Mouse (Mus musculus) lung, adult 2 months (tissue): Measurements from ENCODE around the gene Defb22. TPM values are rescaled to one million over a fixed set of nuclear protein-coding genes. Genes with fewer than 3 reads are reported as not detected.
A peak's percentile ranks its signal among the peaks of the same experiment; 100 is the strongest.

ENCODE experiments used
- DNase-seq: peaks from one replicate; pipeline ENCODE4 v3.0.0; 2022
- H3K4me1 ChIP-seq: fragments of 200-500 bp; 2 replicates; pipeline ENCODE4 v1.6.1; 2011; ENCODE audit warnings: low read length; ENCODE audit not compliant: control insufficient read depth, insufficient read depth
- H3K4me3 ChIP-seq: fragments of 200-500 bp; replicated peaks from 2 replicates; pipeline ENCODE3; 2011; ENCODE audit warnings: low read depth, mild to moderate bottlenecking, control low read depth, low read length; ENCODE audit errors: extremely low read depth
- CTCF ChIP-seq: fragments of 200-500 bp; IDR thresholded peaks from 2 replicates; pipeline ENCODE4 v1.5.1; 2011; ENCODE audit warnings: mild to moderate bottlenecking, low read length, control low read depth; ENCODE audit not compliant: insufficient read depth
- POLR2A ChIP-seq: fragments of 200-500 bp; IDR thresholded peaks from 2 replicates; pipeline ENCODE4 v1.6.1; 2011; ENCODE audit warnings: low read depth, mild to moderate bottlenecking, control low read depth, low read length, borderline replicate concordance; ENCODE audit errors: extremely low read depth
- WGBS: fragments of 180-500 bp; shearing (Covaris S2); methylation state at CpG from one replicate; pipeline ENCODE4 v1.1.7; 2018; 5-methylcytosine and 5-hydroxymethylcytosine counted together
- polyA plus RNA-seq: library from polyadenylated mRNA; depleted of rRNA; stranded (reverse); fragments of >200 nt; gene quantifications from 2 replicates; pipeline ENCODE4 v1.2.3, GENCODE M21; 2012; rRNA removed

Defb22 gene
- polyA plus RNA-seq, 1 experiment, result not detected

GRCm38 (mm10) chr2:152446642-152447041 is 43.3 kb downstream of the Defb22 start:
- DNase-seq, result no peak
- 50% methylated on average over 2 of the region's 2 CpGs for WGBS
- Histone ChIP-seq H3K4me3 (no peak overlapping the region), H3K4me1 (no peaks in the 10 kb centered on the region)
- TF ChIP-seq POLR2A (no peak), CTCF (no peak)

- Histone ChIP-seq H3K4me3 (no peak overlapping the region), H3K4me1 (no peaks in the 10 kb centered on the region)
- WGBS, result 82% methylated on average over 8 of the region's 8 CpGs
- TF ChIP-seq POLR2A (no peak), CTCF (no peak)
- DNase-seq, result no peak
These were observed 46.7 kb downstream of the Defb22 start for GRCm38 (mm10) chr2:152443281-152443680.

GRCm38 (mm10) chr2:152442322-152442721 is 47.6 kb downstream of the Defb22 start:
- Histone ChIP-seq H3K4me1 (peaks cover 2% of the 10 kb centered on the region; the same call in 1 of the 2 replicates), H3K4me3 (no peak overlapping the region)
- WGBS, result 81% methylated on average over 4 of the region's 4 CpGs
- TF ChIP-seq POLR2A, result no peak
- no peak for TF ChIP-seq CTCF
- DNase-seq, result no peak

- DNase-seq, result no peak
- WGBS, result 86% methylated on average over 2 of the region's 2 CpGs
- Histone ChIP-seq H3K4me1 (peaks cover 3% of the 10 kb centered on the region; the same call in 1 of the 2 replicates), H3K4me3 (no peak overlapping the region)
- no peak for TF ChIP-seq CTCF
- no peak for TF ChIP-seq POLR2A
These were observed 50.1 kb downstream of the Defb22 start for GRCm38 (mm10) chr2:152439833-152440232.

GRCm38 (mm10) chr2:152438963-152439362 is 51.0 kb downstream of the Defb22 start:
- DNase-seq, result no peak
- Histone ChIP-seq H3K4me1 (peaks cover 3% of the 10 kb centered on the region; the same call in 1 of the 2 replicates), H3K4me3 (no peak overlapping the region)
- TF ChIP-seq POLR2A (no peak), CTCF (no peak)
- WGBS, result 73% methylated on average over 1 of the region's 1 CpGs

- peak; percentile 76 for TF ChIP-seq CTCF
- TF ChIP-seq POLR2A, result no peak
- Histone ChIP-seq H3K4me3 (peak overlapping the region; percentile 53), H3K4me1 (peaks cover 3% of the 10 kb centered on the region; the same call in 1 of the 2 replicates)
- peak; percentile 86 for DNase-seq
- WGBS, result 5% methylated on average over 23 of the region's 23 CpGs
These were observed 52.7 kb downstream of the Defb22 start for GRCm38 (mm10) chr2:152436983-152437860.

GRCm38 (mm10) chr2:152436405-152436901 is 53.5 kb downstream of the Defb22 start:
- DNase-seq, result no peak
- Histone ChIP-seq H3K4me3 (no peak overlapping the region), H3K4me1 (peaks cover 3% of the 10 kb centered on the region; the same call in 1 of the 2 replicates)
- TF ChIP-seq POLR2A (no peak), CTCF (no peak)
- 86% methylated on average over 7 of the region's 7 CpGs for WGBS

Other genes with a start within 250 kb of the Defb22 start
- gene Tbc1d20, start 196.3 kb downstream of the Defb22 start, polyA plus RNA-seq, result 54.3 and 73.4 TPM in 2 replicates
- 268 and 356 TPM in 2 replicates for gene Rbck1, start 157.5 kb downstream of the Defb22 start, polyA plus RNA-seq
- 6.1 and 6.9 TPM in 2 replicates for gene Trib3, start 146.1 kb downstream of the Defb22 start, polyA plus RNA-seq
- 0.17 TPM in 1 of 2 replicates, not detected in the other for gene Nrsn2, start 113.5 kb downstream of the Defb22 start, polyA plus RNA-seq
- 5.6 and 5.8 TPM in 2 replicates for gene Sox12, start 92.1 kb downstream of the Defb22 start, polyA plus RNA-seq
- 5.1 and 5.8 TPM in 2 replicates for gene Zcchc3, start 75.1 kb downstream of the Defb22 start, polyA plus RNA-seq
- 8.1 and 8.5 TPM in 2 replicates for gene 6820408C15Rik, start 74.6 kb downstream of the Defb22 start, polyA plus RNA-seq
- gene Defb23, start 25.5 kb downstream of the Defb22 start, polyA plus RNA-seq, result not detected in 2 replicates
- gene Defb20, start 13.1 kb downstream of the Defb22 start, polyA plus RNA-seq, result not detected in 2 replicates
- gene Defb26, start 21.6 kb upstream of the Defb22 start, polyA plus RNA-seq, result not detected in 2 replicates
- not detected in 2 replicates for gene Defb28, start 28.1 kb upstream of the Defb22 start, polyA plus RNA-seq
- not detected in 2 replicates for gene Defb29, start 50.0 kb upstream of the Defb22 start, polyA plus RNA-seq
- not detected in 2 replicates for gene Gm17416, start 79.2 kb upstream of the Defb22 start, polyA plus RNA-seq
- not detected in 2 replicates for gene Defb21, start 82.6 kb upstream of the Defb22 start, polyA plus RNA-seq
- not detected in 2 replicates for gene Defb19, start 90.2 kb upstream of the Defb22 start, polyA plus RNA-seq
- gene Defb45, start 109.3 kb upstream of the Defb22 start, polyA plus RNA-seq, result not detected in 2 replicates
- not detected in 2 replicates for gene Defb36, start 114.2 kb upstream of the Defb22 start, polyA plus RNA-seq
- 1.1 TPM in 1 of 2 replicates, not detected in the other for gene Defb25, start 132.9 kb upstream of the Defb22 start, polyA plus RNA-seq
- gene Rem1, start 136.8 kb upstream of the Defb22 start, polyA plus RNA-seq, result 12.4 and 16.2 TPM in 2 replicates
- gene H13, start 179.3 kb upstream of the Defb22 start, polyA plus RNA-seq, result 125 and 149 TPM in 2 replicates
- gene Mcts2, start 196.9 kb upstream of the Defb22 start, polyA plus RNA-seq, result 2.9 and 3.8 TPM in 2 replicates
- gene Id1, start 246.1 kb upstream of the Defb22 start, polyA plus RNA-seq, result 323 and 438 TPM in 2 replicates